Mouse (Mus musculus) hindbrain, embryonic 14.5 days (tissue): Measurements from ENCODE around the gene Fbxw4. TPM values are rescaled to one million over a fixed set of nuclear protein-coding genes. Genes with fewer than 3 reads are reported as not detected.

Source experiments
- ATAC-seq: fragments of 200-750 bp; cut with Nextera tagmentation; 2 replicates; pipeline ENCODE4 v1.8.0; 2017; ENCODE audit warnings: moderate number of reproducible peaks, mild to moderate bottlenecking, moderate TSS enrichment, moderate library complexity; ENCODE audit not compliant: low FRiP score
- DNase-seq: peaks from one replicate; pipeline ENCODE4 v3.0.0-alpha.2; 2015; ENCODE audit warnings: low spot score
- H3K27ac ChIP-seq: fragments of 300-500 bp; sonication (generic); 2 replicates; pipeline ENCODE4 v1.5.1; 2014; ENCODE audit warnings: mild to moderate bottlenecking, moderate library complexity
- H3K27me3 ChIP-seq: fragments of 300-500 bp; sonication (generic); 2 replicates; pipeline ENCODE4 v1.6.1; 2014; ENCODE audit warnings: mild to moderate bottlenecking, low read length, mixed read lengths; ENCODE audit not compliant: control insufficient read depth, insufficient read depth
- H3K36me3 ChIP-seq: fragments of 300-500 bp; sonication (generic); replicated peaks from 2 replicates; pipeline ENCODE4 v1.6.1; 2014; ENCODE audit not compliant: control insufficient read depth, insufficient read depth
- H3K4me1 ChIP-seq: fragments of 300-500 bp; sonication (generic); replicated peaks from 2 replicates; pipeline ENCODE4 v1.6.1; 2014; ENCODE audit warnings: antibody characterized with exemption, low read length, mixed read lengths; ENCODE audit not compliant: control insufficient read depth, insufficient read depth
- H3K4me2 ChIP-seq: fragments of 300-500 bp; sonication (generic); replicated peaks from 2 replicates; pipeline ENCODE4 v1.6.1; 2014; ENCODE audit warnings: mild to moderate bottlenecking, moderate library complexity
- H3K4me3 ChIP-seq: fragments of 300-500 bp; sonication (generic); replicated peaks from 2 replicates; pipeline ENCODE4 v1.5.1; 2014; ENCODE audit warnings: mild to moderate bottlenecking, low read length
- H3K9ac ChIP-seq: fragments of 300-500 bp; sonication (generic); 2 replicates; pipeline ENCODE4 v1.6.1; 2014
- H3K9me3 ChIP-seq: fragments of 300-500 bp; sonication (generic); 2 replicates; pipeline ENCODE4 v1.6.1; 2016; ENCODE audit warnings: low read length; ENCODE audit not compliant: control insufficient read depth
- WGBS: fragments of 180-500 bp; shearing (Covaris S2); extraction: QIAGEN DNeasy Blood & Tissue Kit; methylation state at CpG from one replicate; pipeline ENCODE4 v1.1.7; 2014; 5-methylcytosine and 5-hydroxymethylcytosine counted together
- polyA plus RNA-seq: library from polyadenylated mRNA; unstranded; fragments of >200 nt; fragmentation: Nextera tagmentation; extraction: Ambion mirVana; gene quantifications from 2 replicates; pipeline ENCODE4 v1.2.1, GENCODE M21; 2014

Gene Fbxw4
- polyA plus RNA-seq, 1 experiment from 2014 or later: 6.7 TPM

DNA sequence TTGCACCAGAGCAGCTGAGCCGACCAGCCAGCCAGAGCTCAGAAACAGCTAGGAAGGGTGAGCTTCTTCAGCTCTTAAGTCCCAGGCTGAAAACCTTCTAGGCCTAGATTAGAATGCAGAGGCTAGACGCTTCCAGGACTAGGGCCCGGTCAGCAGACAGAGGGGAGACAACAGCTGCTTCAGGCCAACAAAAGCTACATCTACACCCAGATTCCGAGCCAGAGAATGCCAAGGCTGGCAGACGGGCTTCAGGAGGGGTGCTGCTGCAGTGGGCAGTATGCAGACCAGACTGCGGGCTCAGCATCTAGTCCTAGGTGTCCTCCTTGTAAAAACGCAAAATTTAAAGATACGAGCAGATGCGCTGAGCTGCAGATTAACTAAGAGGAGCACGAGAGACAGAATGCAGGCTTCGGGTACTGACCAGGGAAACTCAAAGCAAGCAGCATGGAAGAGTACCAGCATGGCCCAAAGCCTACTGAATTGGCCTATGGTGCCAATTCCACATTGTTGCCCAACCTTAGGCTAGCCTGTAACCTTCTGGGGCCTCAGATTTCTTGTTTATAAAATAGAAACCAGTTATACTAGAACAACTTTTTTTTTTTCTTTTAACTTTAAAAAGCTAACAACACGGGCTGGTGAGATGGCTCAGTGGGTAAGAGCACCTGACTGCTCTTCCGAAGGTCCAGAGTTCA is 51.3 kb downstream of the Fbxw4 start:
- H3K9ac ChIP-seq: no peak overlapping the region
- no peak for DNase-seq
- no peak overlapping the region for H3K27ac ChIP-seq
- H3K4me1 ChIP-seq: no peaks in the 10 kb centered on the region; the same call in 1 of the 2 replicates
- H3K9me3 ChIP-seq: no peaks in the 10 kb centered on the region
- no peak for ATAC-seq
- H3K27me3 ChIP-seq: peaks cover 17% of the 10 kb centered on the region
- 87% methylated on average over 13 of the region's 13 CpGs for WGBS
- H3K4me3 ChIP-seq: no peak overlapping the region
- no peaks in the 10 kb centered on the region for H3K36me3 ChIP-seq
- no peak overlapping the region for H3K4me2 ChIP-seq

DNA sequence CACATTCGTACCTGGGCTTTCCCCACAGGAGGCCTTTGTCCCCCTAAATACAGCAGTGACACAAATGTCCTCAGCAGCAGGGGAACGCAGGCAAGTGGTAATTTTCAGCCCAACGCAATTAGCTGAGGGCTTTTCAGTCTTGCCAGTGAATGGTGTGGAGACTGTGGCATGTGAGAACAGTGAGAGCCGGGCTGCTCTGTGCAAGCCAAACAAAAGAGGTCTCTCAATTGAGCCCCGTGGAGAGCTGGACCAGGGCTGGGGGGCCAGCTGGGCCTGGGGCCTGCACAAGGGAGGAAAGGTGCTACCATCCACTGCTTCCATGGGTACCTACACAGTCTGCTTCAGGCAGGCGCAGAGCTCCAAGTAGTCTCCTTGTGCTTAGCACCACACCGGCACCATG is 52.6 kb downstream of the Fbxw4 start:
- peaks cover 11% of the 10 kb centered on the region; the same call in 1 of the 2 replicates for H3K27me3 ChIP-seq
- H3K4me3 ChIP-seq: no peak overlapping the region
- H3K9me3 ChIP-seq: no peaks in the 10 kb centered on the region
- H3K36me3 ChIP-seq: no peaks in the 10 kb centered on the region
- H3K27ac ChIP-seq: no peak overlapping the region
- 17% methylated on average over 7 of the region's 7 CpGs for WGBS
- H3K4me2 ChIP-seq: no peak overlapping the region
- DNase-seq: no peak
- H3K9ac ChIP-seq: no peak overlapping the region
- no peaks in the 10 kb centered on the region; the same call in 1 of the 2 replicates for H3K4me1 ChIP-seq
- ATAC-seq: no peak; the same call in 1 of the 2 replicates

DNA sequence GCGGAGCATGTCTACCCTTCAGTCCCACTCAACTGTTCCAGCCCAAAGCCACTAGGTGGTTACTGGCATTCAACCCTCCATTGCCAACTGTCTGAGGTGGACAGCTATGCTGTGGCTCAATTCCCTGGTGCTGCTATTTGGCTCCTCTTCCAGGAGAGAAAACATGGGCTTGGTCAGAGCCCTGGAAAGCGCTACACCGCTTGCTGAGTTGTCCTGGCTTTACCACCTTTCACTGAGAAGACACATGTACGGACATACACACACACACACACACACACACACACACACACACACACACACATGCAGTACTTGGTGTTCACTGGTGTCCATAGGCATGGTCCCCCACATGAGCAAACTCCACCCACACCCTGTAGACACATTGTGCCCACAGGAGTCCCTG is 53.4 kb downstream of the Fbxw4 start:
- DNase-seq: no peak
- Histone ChIP-seq H3K4me3 (no peak overlapping the region), H3K4me2 (no peak overlapping the region), H3K9me3 (no peaks in the 10 kb centered on the region), H3K9ac (no peak overlapping the region), H3K4me1 (no peaks in the 10 kb centered on the region; the same call in 1 of the 2 replicates), H3K36me3 (no peaks in the 10 kb centered on the region), H3K27ac (no peak overlapping the region), H3K27me3 (peaks cover 11% of the 10 kb centered on the region; the same call in 1 of the 2 replicates)
- WGBS: 78% methylated on average over 4 of the region's 4 CpGs
- ATAC-seq: no peak

DNA sequence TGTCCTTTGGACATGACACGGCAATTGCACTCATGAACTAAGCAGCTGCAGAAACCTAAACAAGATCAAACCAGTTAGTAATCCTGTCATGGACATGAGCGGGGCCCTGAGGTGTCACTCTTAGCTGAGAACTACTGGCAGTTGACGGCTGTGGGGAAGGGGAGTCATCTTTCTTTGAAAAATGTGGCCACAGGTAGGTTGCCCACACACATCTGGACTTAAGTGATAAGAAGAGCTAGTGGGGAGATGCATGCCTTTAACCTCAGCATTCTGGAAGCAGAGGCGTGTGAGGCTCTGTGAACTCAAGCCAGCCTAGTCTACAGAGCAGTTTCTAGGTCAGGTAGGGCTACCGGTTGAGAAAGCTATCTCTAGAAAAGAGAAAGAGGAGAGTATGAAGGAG is 57.5 kb downstream of the Fbxw4 start:
- no peak overlapping the region for H3K4me3 ChIP-seq
- no peaks in the 10 kb centered on the region for H3K36me3 ChIP-seq
- H3K9me3 ChIP-seq: no peaks in the 10 kb centered on the region
- WGBS: 98% methylated on average over 5 of the region's 5 CpGs
- H3K4me1 ChIP-seq: no peaks in the 10 kb centered on the region; the same call in 1 of the 2 replicates
- ATAC-seq: no peak
- DNase-seq: no peak
- no peak overlapping the region for H3K27ac ChIP-seq
- H3K4me2 ChIP-seq: no peak overlapping the region
- H3K9ac ChIP-seq: no peak overlapping the region
- H3K27me3 ChIP-seq: peaks cover 35% of the 10 kb centered on the region

DNA sequence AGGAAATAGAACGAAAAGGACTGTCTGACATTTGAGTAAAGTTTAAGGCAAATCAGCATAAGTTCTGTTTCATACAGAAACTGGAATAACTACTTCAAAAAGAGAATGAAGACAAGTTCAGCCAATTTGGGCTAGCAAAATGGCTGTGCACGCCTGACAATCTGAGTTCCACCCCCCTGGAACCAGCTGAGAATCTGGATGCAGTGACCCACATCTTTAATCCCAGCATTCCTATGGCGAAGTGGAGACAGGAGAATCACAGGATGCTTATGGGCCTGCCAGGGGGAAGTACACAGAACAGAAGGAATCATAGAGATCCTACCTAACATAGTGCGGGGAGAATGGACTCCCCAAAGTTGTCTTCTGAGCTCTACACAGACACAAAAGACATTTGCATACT is 63.0 kb downstream of the Fbxw4 start:
- Histone ChIP-seq H3K4me3 (no peak overlapping the region), H3K9me3 (no peaks in the 10 kb centered on the region), H3K9ac (no peak overlapping the region), H3K4me1 (no peaks in the 10 kb centered on the region; the same call in 1 of the 2 replicates), H3K27ac (no peak overlapping the region), H3K36me3 (no peaks in the 10 kb centered on the region), H3K4me2 (no peak overlapping the region), H3K27me3 (peaks cover 41% of the 10 kb centered on the region)
- ATAC-seq (no peak), DNase-seq (no peak)
- WGBS: 66% methylated on average over 4 of the region's 4 CpGs

DNA sequence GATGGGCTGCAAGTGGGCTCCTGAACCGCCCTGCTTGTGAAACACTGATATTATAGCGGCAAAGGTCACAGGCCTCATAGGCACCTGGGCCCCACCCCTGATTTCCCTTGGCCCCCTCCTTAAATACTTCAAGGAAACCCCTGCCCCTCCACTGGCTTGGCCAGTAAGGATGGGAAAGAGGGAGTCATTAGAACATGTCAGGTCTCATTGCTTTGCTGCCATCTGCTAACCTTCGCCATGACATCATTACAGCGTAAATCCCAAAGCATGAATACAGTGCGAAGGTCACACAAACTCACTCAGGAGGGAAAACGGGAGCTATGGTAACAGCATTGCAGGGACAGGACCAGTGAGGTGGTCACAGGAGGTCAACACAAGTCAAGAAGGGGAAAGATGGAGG is 63.7 kb downstream of the Fbxw4 start:
- Histone ChIP-seq H3K27ac (no peak overlapping the region), H3K27me3 (peaks cover 48% of the 10 kb centered on the region), H3K9ac (no peak overlapping the region), H3K4me2 (no peak overlapping the region), H3K36me3 (0 out of 2 replicates have a peak, but pooled peaks cover under 1% of the 10 kb centered on the region), H3K4me1 (no peaks in the 10 kb centered on the region; the same call in 1 of the 2 replicates), H3K9me3 (no peaks in the 10 kb centered on the region), H3K4me3 (no peak overlapping the region)
- DNase-seq: no peak
- WGBS: 38% methylated on average over 6 of the region's 6 CpGs
- ATAC-seq: 0 out of 2 replicates have a peak, but pooled peaks have one; percentile 31

DNA sequence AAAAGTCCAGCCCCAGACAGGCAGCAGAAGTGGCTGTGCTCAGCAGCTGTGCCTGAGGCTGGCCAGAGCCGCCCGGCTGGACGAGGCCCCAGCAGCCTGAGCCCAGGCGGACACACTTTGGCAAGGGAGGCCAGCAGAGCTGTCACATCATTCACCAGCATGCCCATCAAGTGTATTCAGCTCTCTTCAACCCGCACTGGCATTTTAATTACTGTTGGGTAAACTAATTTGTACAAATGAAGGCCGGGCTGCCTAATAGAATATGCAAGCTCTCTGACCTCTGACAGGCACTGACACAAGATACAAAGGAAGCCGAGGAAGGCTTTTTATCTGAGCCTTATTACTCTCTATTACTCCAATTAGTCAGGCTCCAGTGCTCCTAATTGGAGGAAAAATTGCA is 64.1 kb downstream of the Fbxw4 start:
- Histone ChIP-seq H3K4me3 (no peak overlapping the region), H3K9ac (no peak overlapping the region), H3K4me1 (no peaks in the 10 kb centered on the region; the same call in 1 of the 2 replicates), H3K27ac (no peak overlapping the region), H3K9me3 (no peaks in the 10 kb centered on the region), H3K36me3 (0 out of 2 replicates have a peak, but pooled peaks cover 3% of the 10 kb centered on the region), H3K27me3 (peaks cover 47% of the 10 kb centered on the region), H3K4me2 (no peak overlapping the region)
- WGBS: 7% methylated on average over 7 of the region's 7 CpGs
- ATAC-seq (peak; percentile 68; the same call in 1 of the 2 replicates), DNase-seq (peak; percentile 57)

DNA sequence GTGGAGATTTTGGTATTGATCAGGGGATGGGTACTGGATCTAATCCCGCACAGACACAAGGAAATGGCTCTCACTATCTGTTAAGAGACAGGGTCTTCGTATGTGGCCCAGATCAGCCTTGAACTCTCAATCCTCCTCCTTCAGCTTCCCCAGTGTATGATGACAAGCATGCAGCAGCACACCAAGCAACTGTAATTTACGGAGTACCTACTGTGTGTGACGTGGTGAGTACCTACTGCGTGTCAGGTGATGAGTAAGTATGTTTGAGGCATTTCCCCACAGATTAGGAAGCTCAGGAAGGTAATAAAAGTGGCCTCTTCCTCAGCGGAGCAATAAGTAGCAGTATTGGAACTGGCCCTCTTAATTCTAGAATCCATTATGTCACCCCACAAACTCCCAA is 64.6 kb downstream of the Fbxw4 start:
- H3K9me3 ChIP-seq: no peaks in the 10 kb centered on the region
- H3K4me2 ChIP-seq: no peak overlapping the region
- ATAC-seq: no peak
- H3K4me1 ChIP-seq: no peaks in the 10 kb centered on the region; the same call in 1 of the 2 replicates
- H3K36me3 ChIP-seq: 0 out of 2 replicates have a peak, but pooled peaks cover 3% of the 10 kb centered on the region
- no peak for DNase-seq
- H3K27me3 ChIP-seq: peaks cover 42% of the 10 kb centered on the region
- no peak overlapping the region for H3K9ac ChIP-seq
- WGBS: 90% methylated on average over 6 of the region's 6 CpGs
- H3K27ac ChIP-seq: no peak overlapping the region
- no peak overlapping the region for H3K4me3 ChIP-seq

DNA sequence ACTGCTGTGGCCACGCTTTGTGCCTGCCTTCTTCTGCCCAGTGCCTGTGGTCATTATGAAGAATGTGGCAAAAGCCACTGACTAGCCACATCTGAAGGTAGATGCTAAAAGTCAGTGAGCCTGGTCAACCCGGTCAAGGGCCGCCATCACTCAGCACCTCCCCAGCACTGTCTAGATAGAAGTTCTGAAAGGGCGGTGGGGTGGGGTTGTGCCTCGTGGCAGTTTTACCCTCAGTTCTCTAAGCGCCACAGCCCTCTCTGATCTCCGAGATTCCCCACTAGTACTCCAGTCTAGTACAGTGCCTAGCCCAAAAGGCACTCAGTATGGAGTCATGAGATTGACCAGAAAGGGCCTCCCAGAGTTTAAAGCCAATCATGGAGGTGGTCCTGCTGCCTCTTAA is 66.0 kb downstream of the Fbxw4 start:
- peaks cover 36% of the 10 kb centered on the region for H3K27me3 ChIP-seq
- H3K9me3 ChIP-seq: no peaks in the 10 kb centered on the region
- H3K4me3 ChIP-seq: no peak overlapping the region
- H3K4me2 ChIP-seq: no peak overlapping the region
- H3K27ac ChIP-seq: no peak overlapping the region
- H3K36me3 ChIP-seq: 0 out of 2 replicates have a peak, but pooled peaks cover 3% of the 10 kb centered on the region
- H3K4me1 ChIP-seq: no peaks in the 10 kb centered on the region; the same call in 1 of the 2 replicates
- 91% methylated on average over 7 of the region's 7 CpGs for WGBS
- no peak for ATAC-seq
- no peak for DNase-seq
- no peak overlapping the region for H3K9ac ChIP-seq
